Mouse (Mus musculus) spleen, embryonic (tissue): ENCODE measurements at regions not wholly inside any gene's neighbourhood (a gene's known extent, or its start where the extent isn't known, plus 50 kb on each side); places are given as distances from the start of the nearest gene placed in this dataset.

Experiments used
- CTCF ChIA-PET: fragments of 350-600 bp; sonication (Branson Sonifier 250); formaldehyde crosslinking; loops from one replicate; lab custom pipeline; 2022; lab: Charles Lee

- CTCF ChIA-PET, result no interaction called here
Observed at GRCm38 (mm10) chr12:110219750-110220149, 59.1 kb upstream of the Dio3 start.

- CTCF ChIA-PET, result no interaction called here
Observed at GRCm38 (mm10) chr12:110220516-110220915, 58.4 kb upstream of the Dio3 start.

GRCm38 (mm10) chr12:110221184-110221583 lies 57.7 kb upstream of the Dio3 start:
- CTCF ChIA-PET, result no interaction called here

DNA sequence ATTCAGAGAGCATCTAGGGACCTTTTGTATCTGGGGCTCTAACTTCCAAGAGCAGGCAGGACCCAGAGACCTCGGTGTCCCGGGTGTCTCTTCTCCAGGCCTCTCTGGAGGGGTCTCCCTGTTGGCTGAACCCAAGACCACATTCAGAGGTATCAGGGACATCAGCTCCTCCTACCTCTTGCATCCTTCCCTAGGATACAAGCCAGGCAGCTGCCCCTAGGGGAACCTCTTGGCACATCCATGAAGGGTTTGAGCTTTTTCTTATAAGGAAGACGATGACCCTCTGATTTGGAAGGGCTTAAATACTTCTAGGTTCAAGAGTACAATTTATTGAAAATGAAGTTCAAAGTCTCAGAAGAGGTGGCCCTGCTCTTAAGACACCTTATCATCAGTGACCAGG lies 57.2 kb upstream of the Dio3 start:
- CTCF ChIA-PET, result no interaction called here

DNA sequence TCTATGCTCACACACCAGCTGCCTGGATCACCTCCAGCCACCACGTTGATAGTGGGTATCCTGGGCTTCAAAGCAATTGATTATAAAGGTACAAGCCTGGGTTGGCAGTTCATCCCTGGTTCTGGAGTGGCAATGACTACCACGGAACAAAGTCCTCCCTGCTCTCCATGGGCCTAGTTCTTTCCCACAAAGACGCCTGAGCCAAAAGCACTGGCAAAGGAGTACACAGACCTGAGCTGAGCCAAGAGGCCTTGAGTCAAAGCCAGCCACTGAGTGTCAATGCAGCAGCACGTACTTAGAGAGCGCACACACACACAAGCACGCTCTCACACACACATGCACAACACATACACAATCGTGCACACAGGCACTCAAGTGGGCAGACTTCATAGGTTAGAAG lies 54.6 kb upstream of the Dio3 start:
- CTCF ChIA-PET, result no interaction called here

GRCm38 (mm10) chr12:110228011-110228411 lies 50.9 kb upstream of the Dio3 start:
- CTCF ChIA-PET, result no interaction called here
